Mouse (Mus musculus) liver, embryonic 16.5 days (tissue): ENCODE data around the gene Tmem242. TPM values are rescaled to one million over a fixed set of nuclear protein-coding genes. Genes with fewer than 3 reads are reported as not detected.

ENCODE experiments used
- ATAC-seq: fragments of 200-750 bp; cut with Nextera tagmentation; 2 replicates; pipeline ENCODE4 v1.8.0; 2017; ENCODE audit warnings: low read depth, mild to moderate bottlenecking, moderate number of reproducible peaks, moderate library complexity
- H3K27ac ChIP-seq: fragments of 300-500 bp; sonication (generic); 2 replicates; pipeline ENCODE4 v1.5.1; 2014; ENCODE audit warnings: mild to moderate bottlenecking, low read length
- H3K27me3 ChIP-seq: fragments of 300-500 bp; sonication (generic); 2 replicates; pipeline ENCODE4 v1.6.1; 2014; ENCODE audit warnings: low read depth, low read length, mixed read lengths; ENCODE audit not compliant: control insufficient read depth, insufficient read depth
- H3K36me3 ChIP-seq: fragments of 300-500 bp; sonication (generic); 2 replicates; pipeline ENCODE4 v1.6.1; 2014; ENCODE audit warnings: mild to moderate bottlenecking; ENCODE audit not compliant: control insufficient read depth, insufficient read depth
- H3K4me1 ChIP-seq: fragments of 300-500 bp; sonication (generic); 2 replicates; pipeline ENCODE4 v1.6.1; 2014; ENCODE audit warnings: low read depth, low read length, mixed read lengths; ENCODE audit not compliant: control insufficient read depth
- H3K4me2 ChIP-seq: fragments of 300-500 bp; sonication (generic); 2 replicates; pipeline ENCODE4 v1.6.1; 2014; ENCODE audit warnings: low read depth, low read length, mixed read lengths
- H3K4me3 ChIP-seq: fragments of 300-500 bp; sonication (generic); 2 replicates; pipeline ENCODE4 v1.5.1; 2014; ENCODE audit warnings: low read depth, mild to moderate bottlenecking, low read length
- H3K9ac ChIP-seq: fragments of 300-500 bp; sonication (generic); 2 replicates; pipeline ENCODE4 v1.6.1; 2014; ENCODE audit warnings: low read depth, low read length
- H3K9me3 ChIP-seq: fragments of 300-500 bp; sonication (generic); replicated peaks from 2 replicates; pipeline ENCODE4 v1.6.1; 2016; ENCODE audit warnings: low read length; ENCODE audit not compliant: control insufficient read depth
- WGBS: fragments of 180-500 bp; shearing (Covaris S2); extraction: QIAGEN DNeasy Blood & Tissue Kit; methylation state at CpG from one replicate; pipeline ENCODE4 v1.1.7; 2014; ENCODE audit not compliant: insufficient replicate concordance; 5-methylcytosine and 5-hydroxymethylcytosine counted together
- microRNA-seq: library from miRNA; unstranded; fragments of <30 nt; microRNA quantifications from one replicate; pipeline ENCODE4, GENCODE M21; 2016
- polyA plus RNA-seq: library from polyadenylated mRNA; unstranded; fragments of >200 nt; fragmentation: Nextera tagmentation; extraction: Ambion mirVana; gene quantifications from 2 replicates; pipeline ENCODE4 v1.2.1, GENCODE M21; 2015

Gene Tmem242
- polyA plus RNA-seq, 1 experiment from 2014 or later, result 43.0 TPM

GRCm38 (mm10) chr17:5377151-5377929 is 62.7 kb downstream of the Tmem242 start:
- Histone ChIP-seq H3K4me2 (no peak overlapping the region), H3K9me3 (no peaks in the 10 kb centered on the region), H3K4me1 (no peaks in the 10 kb centered on the region; the same call in 1 of the 2 replicates), H3K27ac (no peak overlapping the region), H3K9ac (no peak overlapping the region), H3K36me3 (no peaks in the 10 kb centered on the region), H3K4me3 (no peak overlapping the region), H3K27me3 (no peaks in the 10 kb centered on the region; the same call in 1 of the 2 replicates)
- WGBS, result 27% methylated on average over 11 of the region's 11 CpGs
- no peak for ATAC-seq

GRCm38 (mm10) chr17:5372951-5373350 is 67.1 kb downstream of the Tmem242 start:
- Histone ChIP-seq H3K9me3 (no peaks in the 10 kb centered on the region), H3K4me3 (no peak overlapping the region), H3K4me1 (no peaks in the 10 kb centered on the region; the same call in 1 of the 2 replicates), H3K27ac (no peak overlapping the region), H3K4me2 (no peak overlapping the region), H3K36me3 (no peaks in the 10 kb centered on the region), H3K27me3 (no peaks in the 10 kb centered on the region; the same call in 1 of the 2 replicates), H3K9ac (no peak overlapping the region)
- 72% methylated on average over 8 of the region's 8 CpGs for WGBS
- no peak for ATAC-seq

GRCm38 (mm10) chr17:5371521-5371920 is 68.5 kb downstream of the Tmem242 start:
- ATAC-seq, result no peak
- WGBS, result 56% methylated on average over 7 of the region's 7 CpGs

GRCm38 (mm10) chr17:5371032-5371431 is 69.0 kb downstream of the Tmem242 start:
- H3K27me3 ChIP-seq, result no peaks in the 10 kb centered on the region
- H3K4me1 ChIP-seq, result no peaks in the 10 kb centered on the region
- WGBS, result 44% methylated on average over 4 of the region's 4 CpGs
- no peak overlapping the region for H3K4me2 ChIP-seq
- no peak overlapping the region for H3K27ac ChIP-seq
- no peak overlapping the region for H3K9ac ChIP-seq
- H3K9me3 ChIP-seq, result no peaks in the 10 kb centered on the region
- no peak for ATAC-seq
- no peak overlapping the region for H3K4me3 ChIP-seq
- no peaks in the 10 kb centered on the region for H3K36me3 ChIP-seq

More at GRCm38 (mm10) chr17:5371521-5371920, 68.5 kb downstream of the Tmem242 start:
- H3K4me3 ChIP-seq, result no peak overlapping the region
- H3K9me3 ChIP-seq, result no peaks in the 10 kb centered on the region
- H3K9ac ChIP-seq, result no peak overlapping the region
- no peaks in the 10 kb centered on the region for H3K27me3 ChIP-seq
- H3K4me1 ChIP-seq, result no peaks in the 10 kb centered on the region
- H3K4me2 ChIP-seq, result no peak overlapping the region
- H3K27ac ChIP-seq, result no peak overlapping the region
- no peaks in the 10 kb centered on the region for H3K36me3 ChIP-seq

GRCm38 (mm10) chr17:5365992-5366398 is 74.1 kb downstream of the Tmem242 start:
- Histone ChIP-seq H3K4me3 (no peak overlapping the region), H3K4me1 (no peaks in the 10 kb centered on the region), H3K36me3 (no peaks in the 10 kb centered on the region), H3K9ac (no peak overlapping the region), H3K27me3 (no peaks in the 10 kb centered on the region), H3K4me2 (no peak overlapping the region), H3K9me3 (no peaks in the 10 kb centered on the region), H3K27ac (no peak overlapping the region)
- 65% methylated on average over 8 of the region's 8 CpGs for WGBS
- no peak for ATAC-seq

Small RNA genes within 50 kb of the gene (microRNA-seq; reads per million reads assigned to microRNA genes)
- not detected for gene Gm22475

Other genes with a start within 250 kb of the Tmem242 start
- gene Ldhal6b, start 21.5 kb downstream of the Tmem242 start, polyA plus RNA-seq, result not detected in 2 replicates
- 2.0 and 3.0 TPM in 2 replicates for gene Zdhhc14, start 52.3 kb upstream of the Tmem242 start, polyA plus RNA-seq